Mouse (Mus musculus) midbrain, postnatal 0 days (tissue): ENCODE measurements around the gene 2310046K23Rik. TPM values are rescaled to one million over a fixed set of nuclear protein-coding genes. Genes with fewer than 3 reads are reported as not detected.
"Not testable (repeated sequence)": the region's sequence is repeated elsewhere in the genome, so short reads cannot be mapped to it uniquely, and the experiment has no call there.

Source experiments
- ATAC-seq: fragments of 200-750 bp; cut with Nextera tagmentation; 2 replicates; pipeline ENCODE4 v1.8.0; 2017; ENCODE audit warnings: moderate number of reproducible peaks, mild to moderate bottlenecking, moderate TSS enrichment, moderate library complexity; ENCODE audit not compliant: low FRiP score
- DNase-seq: peaks from one replicate; pipeline ENCODE4 v3.0.0-alpha.2; 2015; ENCODE audit warnings: low spot score
- H3K27ac ChIP-seq: fragments of 300-500 bp; sonication (generic); 2 replicates; pipeline ENCODE4 v1.5.1; 2014; ENCODE audit warnings: low read depth, mild to moderate bottlenecking, low read length, mixed read lengths
- H3K27me3 ChIP-seq: fragments of 300-500 bp; sonication (generic); 2 replicates; pipeline ENCODE4 v1.6.1; 2014; ENCODE audit warnings: low read length, control low read depth, mixed read lengths; ENCODE audit not compliant: insufficient read depth
- H3K36me3 ChIP-seq: fragments of 300-500 bp; sonication (generic); 2 replicates; pipeline ENCODE4 v1.6.1; 2014; ENCODE audit warnings: low read length, control low read depth, mixed read lengths; ENCODE audit not compliant: insufficient read depth
- H3K4me1 ChIP-seq: fragments of 300-500 bp; sonication (generic); 2 replicates; pipeline ENCODE4 v1.6.1; 2014; ENCODE audit warnings: mild to moderate bottlenecking, control low read depth, antibody characterized with exemption, low read length, mixed read lengths; ENCODE audit not compliant: insufficient read depth
- H3K4me2 ChIP-seq: fragments of 300-500 bp; sonication (generic); 2 replicates; pipeline ENCODE4 v1.6.1; 2014; ENCODE audit warnings: low read depth, mild to moderate bottlenecking, low read length, mixed read lengths; ENCODE audit not compliant: poor library complexity, severe bottlenecking
- H3K4me3 ChIP-seq: fragments of 300-500 bp; sonication (generic); 2 replicates; pipeline ENCODE4 v1.5.1; 2014; ENCODE audit warnings: low read depth, mild to moderate bottlenecking, low read length, moderate library complexity
- H3K9ac ChIP-seq: fragments of 300-500 bp; sonication (generic); replicated peaks from 2 replicates; pipeline ENCODE4 v1.6.1; 2014; ENCODE audit warnings: mild to moderate bottlenecking, low read length, moderate library complexity, mixed read lengths; ENCODE audit not compliant: poor library complexity, severe bottlenecking
- H3K9me3 ChIP-seq: fragments of 300-500 bp; sonication (generic); 2 replicates; pipeline ENCODE4 v1.6.1; 2016; ENCODE audit warnings: low read length, control low read depth
- CTCF ChIP-seq: IDR thresholded peaks from 2 replicates; pipeline ENCODE4 v1.5.1; 2016; ENCODE audit warnings: antibody characterized with exemption, mild to moderate bottlenecking
- WGBS: fragments of 180-500 bp; shearing (Covaris S2); extraction: QIAGEN DNeasy Blood & Tissue Kit; methylation state at CpG from one replicate; pipeline ENCODE4 v1.1.7; 2014; 5-methylcytosine and 5-hydroxymethylcytosine counted together
- polyA plus RNA-seq: library from polyadenylated mRNA; unstranded; fragments of >200 nt; fragmentation: Nextera tagmentation; extraction: Ambion mirVana; gene quantifications from 2 replicates; pipeline ENCODE4 v1.2.1, GENCODE M21; 2015
- total RNA-seq: library from RNA; depleted of rRNA; stranded (reverse); fragments of >200 nt; gene quantifications from 2 replicates; pipeline ENCODE4 v1.2.3, GENCODE M21; 2014; rRNA removed

The 2310046K23Rik gene
- total and polyA plus RNA-seq, 2 experiments from 2014 or later: not detected

DNA sequence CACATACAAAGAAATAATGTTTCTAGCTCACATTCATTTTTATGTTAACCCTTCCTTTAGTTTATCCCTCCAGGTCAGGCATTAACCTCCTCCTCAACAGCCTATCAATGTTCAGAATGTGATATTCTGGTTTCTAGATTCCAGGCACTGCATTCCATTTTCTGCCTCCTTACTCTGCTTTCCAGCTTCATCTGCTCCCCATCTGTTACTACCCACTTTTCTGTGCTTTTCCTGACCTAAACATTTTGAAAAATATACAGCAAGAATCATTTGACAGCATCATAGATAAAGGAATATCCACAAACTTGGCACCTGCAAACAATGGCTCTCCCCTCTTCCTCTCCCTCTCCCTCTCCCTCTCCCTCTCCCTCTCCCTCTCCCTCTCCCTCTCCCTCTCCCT lies 30.8 kb downstream of the 2310046K23Rik start:
- DNase-seq (no peak), ATAC-seq (no peak)
- Histone ChIP-seq H3K27me3 (no peaks in the 10 kb centered on the region), H3K9ac (no peak overlapping the region), H3K9me3 (no peaks in the 10 kb centered on the region), H3K36me3 (no peaks in the 10 kb centered on the region), H3K4me2 (no peak overlapping the region), H3K4me1 (no peaks in the 10 kb centered on the region), H3K27ac (no peak overlapping the region), H3K4me3 (no peak overlapping the region)
- TF ChIP-seq CTCF: no peak

DNA sequence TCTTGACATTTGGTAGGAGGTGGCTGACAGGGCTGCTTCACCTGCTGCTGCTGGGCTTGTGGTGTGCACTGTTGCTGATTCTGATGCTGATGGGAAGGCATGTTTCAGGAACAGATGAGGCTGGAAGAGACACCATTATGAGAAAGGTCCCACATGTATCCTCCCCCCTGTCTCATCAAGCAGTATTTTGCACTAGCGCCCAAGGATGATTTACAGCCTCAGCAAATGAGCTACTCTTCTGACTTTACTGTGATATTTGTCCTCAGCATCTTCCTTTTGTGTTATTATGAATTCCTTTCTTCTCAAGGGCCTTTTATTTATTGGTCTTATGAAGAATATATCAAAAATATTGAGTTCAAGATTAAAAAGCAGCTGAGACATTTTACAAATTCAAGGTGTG lies 33.9 kb downstream of the 2310046K23Rik start, which contains the start of gene Sprr4:
TSS of gene Sprr4 (minus strand) at position 101 of the 400 bp plus-strand sequence.
- H3K4me3 ChIP-seq: no peak within 1 kb of the TSS
- H3K9me3 ChIP-seq: no peaks in the 10 kb centered on the region
- TF ChIP-seq CTCF: no peak
- no peaks in the 10 kb centered on the region for H3K4me1 ChIP-seq
- H3K4me2 ChIP-seq: no peak within 1 kb of the TSS
- H3K36me3 ChIP-seq: no peaks in the 10 kb centered on the region
- no peak within 1 kb of the TSS for H3K9ac ChIP-seq
- DNase-seq (no peak), ATAC-seq (no peak)
- H3K27me3 ChIP-seq: no peaks in the 10 kb centered on the region
- 97% methylated on average over 1 of the region's 1 CpGs for WGBS
- no peak within 1 kb of the TSS for H3K27ac ChIP-seq

DNA sequence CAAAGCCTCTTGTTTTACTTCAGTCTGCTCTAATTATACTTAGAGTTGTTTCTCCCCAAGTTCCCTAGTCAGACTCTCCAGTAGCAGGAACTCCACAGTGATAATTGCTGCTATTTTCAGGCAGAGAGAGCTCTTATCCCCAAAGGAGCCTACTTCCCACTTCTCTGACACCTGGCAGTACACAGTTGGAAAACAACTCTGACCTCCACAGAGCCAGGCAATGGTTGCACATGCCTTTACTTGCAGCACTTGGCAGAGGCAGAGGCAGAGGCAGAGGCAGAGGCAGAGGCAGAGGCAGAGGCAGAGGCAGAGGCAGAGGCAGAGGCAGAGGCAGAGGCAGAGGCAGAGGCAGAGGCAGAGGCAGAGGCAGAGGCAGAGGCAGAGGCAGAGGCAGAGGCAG lies 44.0 kb downstream of the 2310046K23Rik start:
- H3K4me2 ChIP-seq, H3K4me3 ChIP-seq, DNase-seq, H3K9ac ChIP-seq, H3K4me1 ChIP-seq, H3K27ac ChIP-seq, H3K36me3 ChIP-seq, H3K27me3 ChIP-seq, H3K9me3 ChIP-seq, ATAC-seq: not testable (repeated sequence)

DNA sequence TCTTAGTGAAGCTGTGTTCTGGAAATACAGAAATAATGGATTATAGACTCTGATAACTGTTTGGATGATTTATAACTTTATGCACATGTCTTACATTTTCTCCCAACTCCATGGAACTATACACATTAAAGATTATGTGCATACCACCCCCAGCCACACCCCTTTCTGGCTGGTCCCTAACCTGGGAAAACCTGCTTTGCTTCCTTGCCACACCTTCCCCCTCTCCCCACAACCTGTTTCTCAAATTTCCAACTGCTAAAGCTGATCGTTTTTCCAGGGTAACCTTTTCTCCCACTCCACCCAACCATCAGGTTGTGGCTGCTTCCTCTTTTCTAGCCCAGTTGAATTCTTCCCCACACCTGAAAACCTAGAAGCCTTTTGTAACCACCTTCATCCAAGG lies 48.0 kb downstream of the 2310046K23Rik start:
- Histone ChIP-seq H3K4me1 (no peaks in the 10 kb centered on the region), H3K4me3 (no peak overlapping the region), H3K27ac (no peak overlapping the region), H3K9me3 (no peaks in the 10 kb centered on the region), H3K27me3 (no peaks in the 10 kb centered on the region), H3K36me3 (no peaks in the 10 kb centered on the region), H3K9ac (no peak overlapping the region), H3K4me2 (no peak overlapping the region)
- DNase-seq (no peak), ATAC-seq (no peak)
- no peak for TF ChIP-seq CTCF
- 66% methylated on average over 1 of the region's 1 CpGs for WGBS

DNA sequence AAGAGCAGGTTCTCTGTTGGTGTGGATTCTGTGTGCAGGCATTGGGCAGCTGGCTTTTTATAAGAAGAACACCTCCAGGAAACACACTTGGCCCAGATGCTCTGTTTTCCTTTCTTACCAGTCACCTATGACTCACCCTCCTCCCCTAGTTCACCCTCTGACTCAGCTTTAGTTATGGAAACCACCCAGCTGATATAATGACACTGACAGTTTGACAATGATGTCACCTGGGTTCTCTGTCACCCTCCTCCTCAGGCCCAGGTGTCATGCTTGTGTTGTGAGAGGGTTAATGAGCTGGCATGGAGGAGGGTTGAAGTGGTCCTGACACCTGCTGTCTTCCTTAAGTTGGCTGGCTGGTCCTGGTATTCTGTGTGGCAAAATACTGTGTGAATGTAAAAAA lies 48.4 kb downstream of the 2310046K23Rik start, which contains the start of gene Sprr1a:
TSS of gene Sprr1a (minus strand) at position 33 of the 400 bp plus-strand sequence.
- Histone ChIP-seq H3K9ac (no peak within 1 kb of the TSS), H3K9me3 (no peaks in the 10 kb centered on the region), H3K27me3 (no peaks in the 10 kb centered on the region), H3K4me1 (no peaks in the 10 kb centered on the region), H3K4me3 (no peak within 1 kb of the TSS), H3K27ac (no peak within 1 kb of the TSS), H3K36me3 (no peaks in the 10 kb centered on the region), H3K4me2 (no peak within 1 kb of the TSS)
- no peak for TF ChIP-seq CTCF
- DNase-seq: no peak
- no peak for ATAC-seq

Other genes starting within 250 kb of the 2310046K23Rik start
- gene Sprr2a3, start 249.1 kb downstream of the 2310046K23Rik start, total RNA-seq: not detected in 2 replicates
- not detected in 2 replicates for gene Sprr2a3, start 249.1 kb downstream of the 2310046K23Rik start, polyA plus RNA-seq
- gene Sprr2b, start 217.9 kb downstream of the 2310046K23Rik start, total RNA-seq: not detected in 2 replicates
- gene Sprr2b, start 217.9 kb downstream of the 2310046K23Rik start, polyA plus RNA-seq: not detected in 2 replicates
- not detected in 2 replicates for gene Sprr2d, start 195.4 kb downstream of the 2310046K23Rik start, total RNA-seq
- gene Sprr2d, start 195.4 kb downstream of the 2310046K23Rik start, polyA plus RNA-seq: not detected in 2 replicates
- gene Sprr2e, start 182.4 kb downstream of the 2310046K23Rik start, total RNA-seq: not detected in 2 replicates
- not detected in 2 replicates for gene Sprr2e, start 182.4 kb downstream of the 2310046K23Rik start, polyA plus RNA-seq
- gene Sprr2f, start 169.3 kb downstream of the 2310046K23Rik start, total RNA-seq: not detected in 2 replicates
- gene Sprr2f, start 169.3 kb downstream of the 2310046K23Rik start, polyA plus RNA-seq: not detected in 2 replicates
- not detected in 2 replicates for gene Sprr2h, start 148.8 kb downstream of the 2310046K23Rik start, total RNA-seq
- gene Sprr2h, start 148.8 kb downstream of the 2310046K23Rik start, polyA plus RNA-seq: not detected in 2 replicates
- gene Sprr2i, start 126.5 kb downstream of the 2310046K23Rik start, total RNA-seq: not detected in 2 replicates
- gene Sprr2i, start 126.5 kb downstream of the 2310046K23Rik start, polyA plus RNA-seq: not detected in 2 replicates
- gene Sprr2j-ps, start 116.4 kb downstream of the 2310046K23Rik start, total RNA-seq: not detected in 2 replicates
- gene Sprr2j-ps, start 116.4 kb downstream of the 2310046K23Rik start, polyA plus RNA-seq: not detected in 2 replicates
- gene Gm9774, start 105.1 kb downstream of the 2310046K23Rik start, total RNA-seq: 5.0 and 7.8 TPM in 2 replicates
- 9.5 and 11.4 TPM in 2 replicates for gene Gm9774, start 105.1 kb downstream of the 2310046K23Rik start, polyA plus RNA-seq
- gene Sprr2k, start 101.9 kb downstream of the 2310046K23Rik start, total RNA-seq: not detected in 2 replicates
- gene Sprr2k, start 101.9 kb downstream of the 2310046K23Rik start, polyA plus RNA-seq: not detected in 2 replicates
- not detected in 2 replicates for gene Sprr1b, start 95.7 kb downstream of the 2310046K23Rik start, total RNA-seq
- gene Sprr1b, start 95.7 kb downstream of the 2310046K23Rik start, polyA plus RNA-seq: not detected in 2 replicates
- not detected in 2 replicates for gene Sprr3, start 75.8 kb downstream of the 2310046K23Rik start, total RNA-seq
- gene Sprr3, start 75.8 kb downstream of the 2310046K23Rik start, polyA plus RNA-seq: not detected in 2 replicates
- not detected in 2 replicates for gene Sprr1a, start 48.6 kb downstream of the 2310046K23Rik start, total RNA-seq
- gene Sprr1a, start 48.6 kb downstream of the 2310046K23Rik start, polyA plus RNA-seq: not detected in 2 replicates
- not detected in 2 replicates for gene Sprr4, start 34.0 kb downstream of the 2310046K23Rik start, total RNA-seq
- not detected in 2 replicates for gene Sprr4, start 34.0 kb downstream of the 2310046K23Rik start, polyA plus RNA-seq
- gene Ivl, start 39.2 kb upstream of the 2310046K23Rik start, total RNA-seq: 0.82 TPM in 1 of 2 replicates, not detected in the other
- not detected in 2 replicates for gene Ivl, start 39.2 kb upstream of the 2310046K23Rik start, polyA plus RNA-seq
- gene Smcp, start 54.5 kb upstream of the 2310046K23Rik start, total RNA-seq: not detected in 2 replicates
- gene Smcp, start 54.5 kb upstream of the 2310046K23Rik start, polyA plus RNA-seq: not detected in 2 replicates
- not detected in 2 replicates for gene 2210017I01Rik, start 73.0 kb upstream of the 2310046K23Rik start, total RNA-seq
- not detected in 2 replicates for gene 2210017I01Rik, start 73.0 kb upstream of the 2310046K23Rik start, polyA plus RNA-seq
- not detected in 2 replicates for gene Lce6a, start 87.1 kb upstream of the 2310046K23Rik start, total RNA-seq
- gene Lce6a, start 87.1 kb upstream of the 2310046K23Rik start, polyA plus RNA-seq: not detected in 2 replicates
- 0.99 TPM in 1 of 2 replicates, not detected in the other for gene Lce1a1, start 113.8 kb upstream of the 2310046K23Rik start, total RNA-seq
- gene Lce1a1, start 113.8 kb upstream of the 2310046K23Rik start, polyA plus RNA-seq: not detected in 2 replicates
- 2.7 TPM in 1 of 2 replicates, not detected in the other for gene Lce1b, start 122.4 kb upstream of the 2310046K23Rik start, total RNA-seq
- not detected in 2 replicates for gene Lce1b, start 122.4 kb upstream of the 2310046K23Rik start, polyA plus RNA-seq
- not detected in 2 replicates for gene Lce1a2, start 135.8 kb upstream of the 2310046K23Rik start, total RNA-seq
- not detected in 2 replicates for gene Lce1a2, start 135.8 kb upstream of the 2310046K23Rik start, polyA plus RNA-seq
- 4.8 TPM in 1 of 2 replicates, not detected in the other for gene Lce1c, start 144.7 kb upstream of the 2310046K23Rik start, total RNA-seq
- gene Lce1c, start 144.7 kb upstream of the 2310046K23Rik start, polyA plus RNA-seq: not detected in 2 replicates
- gene Lce1d, start 152.7 kb upstream of the 2310046K23Rik start, total RNA-seq: 1.4 TPM in 1 of 2 replicates, not detected in the other
- not detected in 2 replicates for gene Lce1d, start 152.7 kb upstream of the 2310046K23Rik start, polyA plus RNA-seq
- not detected in 2 replicates for gene Lce1e, start 174.6 kb upstream of the 2310046K23Rik start, total RNA-seq
- gene Lce1e, start 174.6 kb upstream of the 2310046K23Rik start, polyA plus RNA-seq: not detected in 2 replicates
- gene Lce1f, start 185.8 kb upstream of the 2310046K23Rik start, total RNA-seq: not detected in 2 replicates
- not detected in 2 replicates for gene Lce1f, start 185.8 kb upstream of the 2310046K23Rik start, polyA plus RNA-seq
- gene Gm38119, start 204.6 kb upstream of the 2310046K23Rik start, total RNA-seq: not detected in 2 replicates
- not detected in 2 replicates for gene Gm38119, start 204.6 kb upstream of the 2310046K23Rik start, polyA plus RNA-seq
- gene Lce1g, start 217.8 kb upstream of the 2310046K23Rik start, total RNA-seq: 1.9 TPM in 1 of 2 replicates, not detected in the other
- not detected in 2 replicates for gene Lce1g, start 217.8 kb upstream of the 2310046K23Rik start, polyA plus RNA-seq
- gene Lce1h, start 230.6 kb upstream of the 2310046K23Rik start, total RNA-seq: not detected in 2 replicates
- gene Lce1h, start 230.6 kb upstream of the 2310046K23Rik start, polyA plus RNA-seq: not detected in 2 replicates
- 0.66 TPM in 1 of 2 replicates, not detected in the other for gene Lce1i, start 244.4 kb upstream of the 2310046K23Rik start, total RNA-seq
- not detected in 2 replicates for gene Lce1i, start 244.4 kb upstream of the 2310046K23Rik start, polyA plus RNA-seq